Mouse (Mus musculus) limb, embryonic 11.5 days (tissue): Measurements from ENCODE around the gene Nt5dc1. TPM values are rescaled to one million over a fixed set of nuclear protein-coding genes. Genes with fewer than 3 reads are reported as not detected.

ENCODE experiments used
- ATAC-seq: fragments of 200-750 bp; cut with Nextera tagmentation; 2 replicates; pipeline ENCODE4 v1.8.0; 2017; ENCODE audit warnings: low read depth; ENCODE audit not compliant: insufficient number of reproducible peaks, low FRiP score, low TSS enrichment
- DNase-seq: peaks from one replicate; pipeline ENCODE4 v3.0.0-alpha.2; 2015; ENCODE audit warnings: low spot score
- H3K27ac ChIP-seq: fragments of 300-500 bp; sonication (generic); replicated peaks from 2 replicates; pipeline ENCODE4 v1.5.1; 2014; ENCODE audit warnings: low read depth, mild to moderate bottlenecking, low read length
- H3K27me3 ChIP-seq: fragments of 300-500 bp; sonication (generic); 2 replicates; pipeline ENCODE4 v1.6.1; 2014; ENCODE audit warnings: mild to moderate bottlenecking, low read length, mixed read lengths; ENCODE audit not compliant: control insufficient read depth, insufficient read depth
- H3K36me3 ChIP-seq: fragments of 300-500 bp; sonication (generic); 2 replicates; pipeline ENCODE4 v1.6.1; 2014; ENCODE audit warnings: mild to moderate bottlenecking, low read length, moderate library complexity, mixed read lengths; ENCODE audit not compliant: control insufficient read depth, insufficient read depth
- H3K4me1 ChIP-seq: fragments of 300-500 bp; sonication (generic); 2 replicates; pipeline ENCODE4 v1.6.1; 2014; ENCODE audit warnings: low read length, mixed read lengths; ENCODE audit not compliant: control insufficient read depth, insufficient read depth
- H3K4me2 ChIP-seq: fragments of 300-500 bp; sonication (generic); 2 replicates; pipeline ENCODE4 v1.6.1; 2014; ENCODE audit warnings: low read depth, mild to moderate bottlenecking, moderate library complexity; ENCODE audit not compliant: severe bottlenecking
- H3K4me3 ChIP-seq: fragments of 300-500 bp; sonication (generic); 2 replicates; pipeline ENCODE4 v1.5.1; 2014; ENCODE audit warnings: low read depth, low read length
- H3K9ac ChIP-seq: fragments of 300-500 bp; sonication (generic); 2 replicates; pipeline ENCODE4 v1.6.1; 2014; ENCODE audit warnings: mild to moderate bottlenecking, low read length
- H3K9me3 ChIP-seq: fragments of 300-500 bp; sonication (generic); 2 replicates; pipeline ENCODE4 v1.6.1; 2016; ENCODE audit warnings: low read length; ENCODE audit not compliant: control insufficient read depth
- WGBS: fragments of 180-500 bp; shearing (Covaris S2); extraction: QIAGEN DNeasy Blood & Tissue Kit; methylation state at CpG from one replicate; pipeline ENCODE4 v1.1.7; 2014; 5-methylcytosine and 5-hydroxymethylcytosine counted together
- polyA plus RNA-seq: library from polyadenylated mRNA; unstranded; fragments of >200 nt; fragmentation: Nextera tagmentation; extraction: Ambion mirVana; gene quantifications from 2 replicates; pipeline ENCODE4 v1.2.1, GENCODE M21; 2014

The Nt5dc1 gene
- polyA plus RNA-seq, 1 experiment from 2014 or later = 7.7 TPM

DNA sequence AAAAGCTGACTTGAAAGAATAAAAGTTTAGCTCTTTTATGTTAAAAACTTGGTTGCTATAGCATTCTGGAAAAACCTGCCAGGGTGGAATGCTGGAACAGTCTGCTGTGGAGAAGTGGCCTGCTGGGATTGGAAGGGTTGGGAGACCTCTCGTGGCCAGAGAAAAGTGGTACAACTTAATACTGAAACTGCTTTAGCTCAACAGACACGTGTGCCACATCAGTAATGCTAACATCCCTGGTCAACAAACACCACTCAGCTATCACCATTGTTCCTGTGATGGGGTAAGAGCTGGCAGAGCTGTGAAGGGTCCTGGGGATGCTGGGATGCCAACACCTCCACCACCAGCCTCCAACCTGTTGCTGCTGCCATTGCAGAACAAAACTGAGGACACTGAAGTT lies 90.0 kb downstream of the Nt5dc1 start:
- H3K9ac ChIP-seq = no peak overlapping the region
- H3K4me3 ChIP-seq = no peak overlapping the region
- H3K36me3 ChIP-seq = no peaks in the 10 kb centered on the region
- no peak overlapping the region for H3K27ac ChIP-seq
- H3K9me3 ChIP-seq = no peaks in the 10 kb centered on the region
- no peaks in the 10 kb centered on the region for H3K27me3 ChIP-seq
- H3K4me2 ChIP-seq = no peak overlapping the region
- ATAC-seq (no peak), DNase-seq (peak; percentile 48)
- WGBS = 3% methylated on average over 2 of the region's 2 CpGs
- no peaks in the 10 kb centered on the region for H3K4me1 ChIP-seq

DNA sequence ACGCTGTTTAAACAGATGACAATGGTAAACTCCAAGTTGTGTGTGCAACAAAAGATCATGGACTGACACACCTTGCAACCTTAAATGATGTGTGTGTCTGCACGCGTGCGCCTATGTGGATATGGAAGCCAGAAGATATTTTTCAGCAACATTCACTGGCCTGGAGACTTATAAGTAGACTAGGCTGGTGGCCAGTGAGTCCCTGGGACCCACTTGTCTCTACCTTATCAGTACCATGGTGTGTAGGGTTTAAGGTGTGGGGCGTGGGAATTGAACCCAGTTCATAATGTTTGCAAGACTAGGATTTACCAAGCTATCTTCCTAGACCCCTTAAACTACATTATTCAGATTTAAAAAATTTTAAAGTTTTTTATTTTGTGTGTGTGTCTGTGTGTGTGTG lies 91.2 kb downstream of the Nt5dc1 start:
- Histone ChIP-seq H3K36me3 (no peaks in the 10 kb centered on the region), H3K9ac (no peak overlapping the region), H3K27me3 (no peaks in the 10 kb centered on the region), H3K9me3 (no peaks in the 10 kb centered on the region), H3K4me2 (no peak overlapping the region), H3K4me1 (no peaks in the 10 kb centered on the region), H3K4me3 (no peak overlapping the region), H3K27ac (no peak overlapping the region)
- DNase-seq = no peak
- no peak for ATAC-seq
- 62% methylated on average over 5 of the region's 5 CpGs for WGBS

DNA sequence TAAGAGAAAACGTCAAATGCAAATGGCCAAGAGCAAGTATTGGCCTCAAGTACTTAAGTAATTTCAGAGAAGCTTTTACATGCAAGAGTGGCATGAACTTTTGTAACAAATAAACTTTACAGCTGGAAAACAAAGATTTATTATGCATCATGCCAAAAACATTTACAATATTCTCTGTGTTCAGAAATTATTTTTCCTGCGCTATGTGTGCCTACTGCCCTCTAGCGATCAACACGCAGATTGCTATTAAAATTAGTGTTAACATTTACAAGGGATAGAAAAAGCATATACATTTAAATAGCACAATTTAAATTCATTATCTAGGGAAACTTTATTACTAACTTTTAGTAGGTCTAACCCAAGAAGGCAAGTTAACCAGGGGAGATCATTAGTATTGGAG lies 91.7 kb downstream of the Nt5dc1 start:
- H3K4me2 ChIP-seq = no peak overlapping the region
- no peak for ATAC-seq
- no peak overlapping the region for H3K4me3 ChIP-seq
- 26% methylated on average over 4 of the region's 4 CpGs for WGBS
- H3K27me3 ChIP-seq = no peaks in the 10 kb centered on the region
- no peaks in the 10 kb centered on the region for H3K9me3 ChIP-seq
- H3K4me1 ChIP-seq = no peaks in the 10 kb centered on the region
- no peak overlapping the region for H3K9ac ChIP-seq
- no peak overlapping the region for H3K27ac ChIP-seq
- H3K36me3 ChIP-seq = no peaks in the 10 kb centered on the region
- DNase-seq = no peak

DNA sequence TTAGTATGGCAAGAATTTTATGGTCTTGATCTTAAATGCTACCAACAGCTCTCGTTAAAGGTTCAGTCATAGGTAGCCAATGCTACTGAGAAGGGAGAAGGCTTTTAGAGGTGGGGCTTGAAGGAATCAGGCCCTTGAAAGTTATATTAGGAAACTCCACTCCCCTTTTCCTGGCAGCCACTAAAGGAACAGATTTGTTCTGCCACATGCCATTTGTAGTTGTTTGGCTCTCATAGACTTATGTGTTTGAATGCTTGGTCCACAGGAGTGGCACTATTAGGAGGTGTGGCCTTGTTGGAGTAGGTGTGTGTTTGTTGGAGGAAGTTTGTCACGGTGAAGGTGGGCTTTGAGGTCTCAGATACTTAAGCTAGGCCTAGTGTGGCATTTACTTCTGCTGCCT lies 97.5 kb downstream of the Nt5dc1 start:
- Histone ChIP-seq H3K27me3 (no peaks in the 10 kb centered on the region), H3K4me1 (peaks cover 9% of the 10 kb centered on the region; the same call in 1 of the 2 replicates), H3K27ac (no peak overlapping the region), H3K9ac (no peak overlapping the region), H3K9me3 (no peaks in the 10 kb centered on the region), H3K4me2 (no peak overlapping the region), H3K36me3 (no peaks in the 10 kb centered on the region), H3K4me3 (no peak overlapping the region)
- no peak for DNase-seq
- WGBS = 80% methylated on average over 2 of the region's 2 CpGs
- no peak for ATAC-seq

DNA sequence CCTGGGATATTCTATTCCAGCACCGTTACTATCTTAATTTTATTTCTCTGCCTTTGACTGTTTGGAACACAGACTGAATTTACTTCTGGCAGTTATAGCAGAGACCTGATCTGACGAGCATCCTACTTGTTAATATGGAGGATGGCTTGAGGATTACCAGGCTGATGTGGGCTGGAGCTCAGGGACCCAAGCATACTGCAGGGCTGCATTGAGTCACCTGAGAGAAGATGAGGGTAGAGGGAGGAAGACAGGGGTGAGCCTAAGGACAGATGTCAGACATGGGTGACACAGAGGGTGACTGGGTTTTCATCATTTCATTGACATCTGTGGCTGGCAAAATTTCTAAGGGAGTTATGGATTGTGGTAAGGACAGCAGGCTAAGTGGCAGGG lies 101.1 kb downstream of the Nt5dc1 start:
- Histone ChIP-seq H3K27ac (no peak overlapping the region), H3K4me3 (no peak overlapping the region)

DNA sequence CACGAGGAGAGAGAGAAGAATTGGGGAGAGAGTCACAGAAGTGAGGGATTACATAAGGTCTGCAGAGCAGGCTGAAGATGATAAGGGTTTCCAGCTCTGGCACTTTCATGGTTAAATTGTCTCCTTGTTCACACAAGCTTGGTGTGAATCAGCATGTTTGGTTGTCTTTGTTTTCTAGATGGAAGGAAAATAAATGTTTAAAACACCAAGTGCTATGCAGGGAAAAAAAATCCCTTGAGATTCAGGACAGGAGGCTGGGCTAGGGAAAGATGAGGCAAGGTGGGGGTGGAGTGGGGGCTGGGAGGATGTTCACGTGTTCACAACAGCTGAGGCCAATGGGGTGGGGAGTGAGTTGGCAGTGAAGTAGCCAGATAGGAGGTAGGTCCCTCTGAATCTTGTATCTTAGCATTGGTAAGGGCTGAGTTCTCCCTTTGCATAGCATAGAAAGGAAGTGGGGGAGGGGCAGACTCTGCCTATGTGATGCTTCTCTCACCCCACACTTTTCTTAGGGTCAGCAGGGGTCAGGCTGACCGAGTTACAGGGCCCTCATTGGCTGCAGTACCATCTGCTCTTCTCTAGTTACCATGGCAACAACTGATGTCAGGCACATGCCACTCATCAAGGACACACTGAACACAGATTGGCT lies 101.7 kb downstream of the Nt5dc1 start:
- Histone ChIP-seq H3K4me3 (no peak overlapping the region), H3K9ac (no peak overlapping the region), H3K4me1 (peaks cover 9% of the 10 kb centered on the region; the same call in 1 of the 2 replicates), H3K27me3 (no peaks in the 10 kb centered on the region), H3K9me3 (no peaks in the 10 kb centered on the region), H3K36me3 (no peaks in the 10 kb centered on the region), H3K27ac (no peak overlapping the region), H3K4me2 (no peak overlapping the region)
- WGBS = 4% methylated on average over 3 of the region's 3 CpGs
- ATAC-seq = peak; percentile 75; the same call in 1 of the 2 replicates
- DNase-seq = peak; percentile 55

More for the DNA sequence above, 101.1 kb downstream of the Nt5dc1 start:
- no peak overlapping the region for H3K9ac ChIP-seq
- WGBS = 22% methylated on average over 2 of the region's 2 CpGs
- no peaks in the 10 kb centered on the region for H3K9me3 ChIP-seq
- H3K4me1 ChIP-seq = peaks cover 9% of the 10 kb centered on the region; the same call in 1 of the 2 replicates
- H3K36me3 ChIP-seq = no peaks in the 10 kb centered on the region
- peak; percentile 44; the same call in 1 of the 2 replicates for ATAC-seq
- no peak overlapping the region for H3K4me2 ChIP-seq
- no peaks in the 10 kb centered on the region for H3K27me3 ChIP-seq
- DNase-seq = no peak

DNA sequence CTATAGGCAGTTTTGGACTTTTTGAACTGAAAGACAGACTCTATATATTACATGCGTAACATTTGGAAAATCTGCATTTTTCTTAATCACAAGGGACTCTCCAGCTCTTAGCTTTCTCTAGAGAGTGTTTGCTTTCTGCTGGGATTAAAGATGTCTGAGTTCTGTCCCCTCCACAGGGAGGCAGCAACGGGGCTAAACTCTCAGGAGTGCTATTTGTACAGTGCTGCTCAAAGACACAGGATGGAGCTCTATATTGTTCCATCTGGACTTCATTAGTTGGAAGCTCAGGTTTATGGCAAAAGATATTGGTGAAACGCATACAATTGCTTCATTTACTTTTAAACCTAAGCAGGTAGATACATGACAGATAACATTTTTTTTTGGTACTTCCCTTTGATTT lies 105.8 kb downstream of the Nt5dc1 start:
- no peak overlapping the region for H3K4me2 ChIP-seq
- H3K4me1 ChIP-seq = peaks cover 9% of the 10 kb centered on the region; the same call in 1 of the 2 replicates
- no peaks in the 10 kb centered on the region for H3K9me3 ChIP-seq
- H3K4me3 ChIP-seq = no peak overlapping the region
- 40% methylated on average over 3 of the region's 3 CpGs for WGBS
- ATAC-seq (no peak), DNase-seq (no peak)
- no peaks in the 10 kb centered on the region for H3K27me3 ChIP-seq
- H3K36me3 ChIP-seq = no peaks in the 10 kb centered on the region
- no peak overlapping the region for H3K27ac ChIP-seq
- H3K9ac ChIP-seq = no peak overlapping the region

DNA sequence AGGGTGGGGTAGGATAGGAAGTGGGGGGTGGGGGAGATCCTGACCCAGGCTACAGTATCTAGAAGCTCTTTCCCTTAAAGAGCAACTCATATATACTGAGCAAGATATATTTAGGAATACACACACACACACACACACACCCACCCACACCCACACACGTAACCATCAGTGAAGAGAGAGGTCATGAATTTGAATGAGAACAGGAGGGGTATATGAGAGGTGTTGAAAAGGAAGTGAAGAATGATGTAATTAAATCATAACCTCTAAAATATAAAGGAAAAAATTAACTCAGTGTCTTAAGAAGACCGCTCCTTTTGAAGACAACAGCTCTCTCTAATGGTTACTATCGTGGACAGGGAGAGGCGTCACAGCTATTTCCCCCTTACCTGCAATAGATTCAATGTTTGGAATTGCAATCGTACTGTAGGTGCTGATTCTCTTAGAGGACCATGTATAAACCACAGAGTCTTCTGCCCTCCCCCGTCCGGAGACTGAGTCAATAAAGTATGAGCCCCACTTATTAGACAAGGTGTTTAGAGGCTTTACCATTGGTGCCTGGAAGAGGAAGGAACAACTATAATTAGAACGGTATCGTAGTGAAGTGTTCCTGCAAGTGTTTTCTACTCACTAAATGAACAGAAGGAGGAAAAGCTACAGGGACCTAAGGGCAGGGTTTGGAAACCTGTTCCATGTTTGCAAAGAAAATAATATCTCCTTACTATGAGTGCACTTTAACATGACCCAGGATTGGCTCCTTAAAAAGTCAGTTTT lies 108.3 kb downstream of the Nt5dc1 start:
- no peaks in the 10 kb centered on the region for H3K4me1 ChIP-seq
- DNase-seq (no peak), ATAC-seq (no peak)
- H3K27me3 ChIP-seq = no peaks in the 10 kb centered on the region
- 83% methylated on average over 9 of the region's 9 CpGs for WGBS
- H3K36me3 ChIP-seq = no peaks in the 10 kb centered on the region
- no peak overlapping the region for H3K27ac ChIP-seq
- H3K9me3 ChIP-seq = no peaks in the 10 kb centered on the region
- H3K4me3 ChIP-seq = no peak overlapping the region
- no peak overlapping the region for H3K9ac ChIP-seq
- H3K4me2 ChIP-seq = no peak overlapping the region
